Mouse (Mus musculus) heart, adult 9 months (tissue): ENCODE measurements around the gene Itpr1.

Experiments used
- DNase-seq, 2 experiments: peaks; one replicate each; pipeline ENCODE4 v3.0.0; 2022; ENCODE audit warnings: low spot score in 2 of 2

The Itpr1 gene

DNA sequence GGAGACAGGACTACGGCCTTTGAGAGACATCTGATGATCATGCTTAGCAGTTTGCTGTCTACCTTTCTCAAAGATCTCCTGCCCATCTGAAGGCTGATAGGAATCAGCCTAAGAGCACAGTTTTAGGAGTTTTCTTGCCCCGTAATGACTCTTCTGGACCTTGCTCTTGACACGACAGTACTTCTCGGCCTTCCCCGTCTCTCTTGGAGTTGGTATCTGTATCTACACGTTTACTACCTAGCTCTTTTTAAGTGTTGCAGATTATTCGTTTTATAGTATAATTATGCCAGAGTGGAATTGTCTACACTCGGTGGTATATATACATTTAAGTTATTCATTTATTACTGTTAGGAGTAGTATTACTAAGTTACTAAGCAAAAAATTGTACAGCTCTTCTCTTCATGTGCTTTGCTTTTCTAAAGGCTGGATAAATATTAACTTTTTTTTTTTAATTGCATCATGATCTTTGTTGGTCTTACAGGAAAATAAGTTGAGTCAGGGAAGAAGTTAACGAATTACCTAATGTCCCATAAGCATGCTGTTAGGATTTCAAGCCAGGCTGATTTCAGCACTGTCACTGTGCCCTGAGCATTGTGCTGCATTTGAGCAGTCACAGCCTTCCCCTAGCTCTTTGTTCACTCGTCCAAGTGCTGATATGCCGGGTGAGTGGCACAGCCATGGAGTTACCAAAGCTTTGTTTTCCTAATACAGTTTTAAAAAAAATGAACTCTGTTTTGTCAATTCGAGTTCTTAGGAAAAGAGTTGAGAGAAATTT is 64.9 kb downstream of the Itpr1 start:
- peak in 1 of 2 experiments; percentile 44 for DNase-seq

DNA sequence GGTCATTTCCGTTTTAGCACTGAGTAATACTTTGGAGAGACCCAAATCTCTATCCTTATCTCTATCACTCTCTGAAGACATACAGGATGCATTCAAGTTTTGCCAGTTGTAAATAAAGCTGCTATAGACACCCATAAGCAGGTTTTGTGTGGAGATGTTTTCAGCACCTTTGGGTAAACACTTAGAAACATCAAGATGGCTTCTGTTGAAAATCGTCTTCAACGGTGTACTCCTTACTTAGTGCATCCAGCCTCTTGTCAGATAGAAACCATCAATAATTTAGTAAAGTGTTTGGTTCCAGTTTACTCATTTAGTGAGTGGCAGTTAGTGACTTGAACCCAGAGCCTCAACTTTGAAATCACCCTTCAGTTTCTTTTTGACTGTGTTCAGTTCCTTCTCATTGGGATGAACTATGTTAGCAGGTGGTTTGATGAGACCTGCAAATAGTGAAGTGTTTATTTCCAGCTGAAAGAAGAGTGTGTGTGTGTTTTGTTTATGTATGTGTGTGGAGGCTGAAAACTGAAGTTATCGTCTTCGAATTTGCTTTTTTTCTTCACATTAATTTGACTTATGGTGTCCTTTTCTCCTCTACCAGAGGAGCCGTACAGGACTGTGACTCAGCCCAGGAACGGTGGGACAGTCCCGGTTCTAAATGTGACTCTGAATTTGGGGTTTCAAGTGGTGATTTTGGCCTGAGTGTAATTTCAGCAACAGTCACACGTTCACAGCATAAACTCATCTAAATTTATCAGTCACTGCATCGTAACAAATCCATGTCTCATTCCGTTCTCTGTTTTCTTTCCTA is 66.1 kb downstream of the Itpr1 start:
- DNase-seq, result no peak

DNA sequence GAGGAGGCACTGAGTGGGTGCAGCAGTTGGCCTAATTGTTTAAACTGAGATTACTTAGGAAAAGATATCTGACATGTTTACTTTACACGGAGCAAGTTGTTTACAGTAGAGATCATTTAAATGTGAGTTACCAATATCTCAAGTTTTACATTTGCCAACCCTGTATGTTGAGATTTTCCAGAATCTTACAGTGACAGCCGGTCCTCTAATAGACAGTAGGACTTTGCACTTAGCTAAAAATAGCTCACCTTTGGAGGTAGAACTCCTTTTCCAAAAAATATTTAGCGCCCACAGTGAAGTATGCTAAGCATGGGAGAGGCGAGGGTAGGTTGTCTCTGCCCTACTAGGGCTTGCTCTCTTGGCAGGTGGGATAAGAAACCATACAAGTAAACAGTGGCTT is 69.2 kb downstream of the Itpr1 start:
- DNase-seq, result no peak

DNA sequence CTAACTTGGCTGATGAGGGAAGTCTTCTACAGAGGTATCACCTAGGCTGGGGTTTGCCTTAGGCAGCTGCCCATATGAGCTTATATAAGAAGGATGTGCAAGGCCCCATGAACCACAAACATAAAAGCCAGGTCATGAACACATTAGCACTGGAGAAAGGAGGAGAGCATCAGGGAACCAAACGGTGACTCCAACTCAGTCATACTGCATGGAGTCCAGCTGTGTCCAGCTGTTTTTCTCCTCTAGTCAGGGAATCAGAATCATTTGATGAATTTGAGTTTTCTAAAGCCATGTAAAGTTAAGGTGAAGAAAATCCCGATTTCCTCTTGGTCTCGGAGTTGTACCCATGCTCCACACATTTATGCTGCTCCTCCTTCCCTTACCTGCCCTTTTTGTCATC is 69.7 kb downstream of the Itpr1 start:
- peak in 1 of 2 experiments; percentile 35 for DNase-seq

DNA sequence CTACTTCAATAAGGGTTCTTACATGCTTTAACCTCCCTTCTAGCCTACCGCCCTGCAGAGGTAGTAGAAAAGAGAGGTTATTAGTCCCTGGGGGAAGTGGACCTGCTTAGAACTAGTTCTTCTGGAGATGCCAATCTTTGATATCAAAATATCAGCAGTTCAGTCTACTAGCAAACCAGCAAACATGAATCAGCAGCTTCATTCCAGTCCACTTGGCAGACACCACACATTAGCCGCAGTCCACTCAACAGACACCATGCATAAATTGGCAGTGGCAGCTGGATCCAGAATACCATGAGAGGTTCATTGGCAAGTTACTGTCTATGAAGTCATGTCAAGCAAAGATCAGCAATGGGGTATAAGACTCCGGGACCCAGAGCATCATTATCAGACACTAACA is 71.8 kb downstream of the Itpr1 start:
- no peak for DNase-seq

DNA sequence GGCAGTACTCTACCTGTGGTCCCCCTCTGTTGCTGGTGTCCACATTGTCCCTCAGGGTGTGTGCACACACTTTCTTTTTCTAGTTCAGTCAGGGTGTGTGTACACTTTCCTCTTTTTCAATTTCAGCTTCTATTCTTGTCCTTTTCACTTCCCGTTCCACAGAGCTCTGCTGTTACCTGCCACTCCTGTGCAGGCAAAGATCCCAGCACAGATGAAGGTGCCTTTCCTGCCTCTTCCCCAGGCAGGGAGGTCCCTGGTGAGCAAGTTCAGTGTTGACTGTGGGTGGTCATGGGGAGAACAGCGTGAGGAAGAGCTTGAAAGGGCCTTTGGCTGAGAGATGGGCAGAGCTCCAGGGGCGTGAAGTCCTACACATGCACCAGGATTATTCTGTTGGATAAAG is 76.1 kb downstream of the Itpr1 start:
- no peak for DNase-seq

DNA sequence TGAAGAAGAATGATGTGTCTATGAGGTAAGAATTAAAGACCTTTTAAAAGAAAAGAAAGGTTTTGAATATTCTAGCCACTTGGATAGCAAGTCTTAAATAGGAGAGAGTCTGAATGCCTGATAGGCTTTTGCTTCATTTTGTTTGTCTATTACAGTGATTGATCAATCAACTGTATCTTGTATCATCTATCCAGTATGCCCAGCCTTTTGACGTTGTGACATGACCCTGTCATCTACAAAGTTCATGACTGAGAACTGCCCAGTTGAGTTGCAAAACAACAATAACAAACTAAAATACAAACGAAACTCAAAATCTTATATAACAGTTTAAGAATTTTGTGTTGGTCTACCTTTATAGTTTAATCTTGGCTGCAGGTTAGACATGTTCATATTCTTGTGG is 78.1 kb downstream of the Itpr1 start:
- no peak for DNase-seq

DNA sequence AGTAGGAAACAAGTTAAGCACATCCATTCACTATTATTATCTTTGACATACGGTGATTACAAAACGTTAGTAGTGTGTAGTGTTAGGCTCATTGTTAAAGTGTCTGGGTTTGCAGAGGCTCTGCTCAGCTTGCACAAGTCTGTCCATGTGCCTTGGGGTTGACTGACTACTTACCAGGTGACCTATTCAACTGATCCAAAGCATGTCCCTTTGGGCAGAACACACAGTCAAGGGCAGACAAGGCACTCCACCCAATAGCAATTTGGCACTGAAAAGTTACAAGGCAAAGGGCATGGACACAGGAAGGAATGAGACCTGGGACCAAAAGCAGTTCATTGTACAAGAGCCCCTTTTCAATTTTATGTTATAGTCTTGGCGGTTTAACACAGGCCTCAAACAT is 78.7 kb downstream of the Itpr1 start:
- DNase-seq, result no peak

DNA sequence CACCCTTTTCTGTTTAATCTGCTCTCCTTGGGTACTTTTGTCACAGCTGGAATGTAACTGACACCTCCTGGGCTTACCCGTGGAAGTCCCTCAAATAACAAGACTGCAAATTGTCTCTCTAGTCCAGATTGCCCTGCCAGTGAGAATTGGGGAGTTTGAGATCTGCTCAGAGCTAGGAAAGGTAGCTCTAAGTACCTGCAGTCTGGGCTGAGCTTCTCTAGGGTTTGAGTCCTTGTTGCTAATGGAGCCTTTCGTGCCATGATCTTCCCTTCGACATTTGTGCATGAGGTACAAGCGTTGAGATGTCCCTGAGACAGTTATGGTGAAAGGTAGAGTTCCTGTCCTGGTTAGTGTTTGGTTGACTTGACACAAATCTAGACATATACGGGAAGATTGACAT is 89.0 kb downstream of the Itpr1 start:
- DNase-seq, result no peak

DNA sequence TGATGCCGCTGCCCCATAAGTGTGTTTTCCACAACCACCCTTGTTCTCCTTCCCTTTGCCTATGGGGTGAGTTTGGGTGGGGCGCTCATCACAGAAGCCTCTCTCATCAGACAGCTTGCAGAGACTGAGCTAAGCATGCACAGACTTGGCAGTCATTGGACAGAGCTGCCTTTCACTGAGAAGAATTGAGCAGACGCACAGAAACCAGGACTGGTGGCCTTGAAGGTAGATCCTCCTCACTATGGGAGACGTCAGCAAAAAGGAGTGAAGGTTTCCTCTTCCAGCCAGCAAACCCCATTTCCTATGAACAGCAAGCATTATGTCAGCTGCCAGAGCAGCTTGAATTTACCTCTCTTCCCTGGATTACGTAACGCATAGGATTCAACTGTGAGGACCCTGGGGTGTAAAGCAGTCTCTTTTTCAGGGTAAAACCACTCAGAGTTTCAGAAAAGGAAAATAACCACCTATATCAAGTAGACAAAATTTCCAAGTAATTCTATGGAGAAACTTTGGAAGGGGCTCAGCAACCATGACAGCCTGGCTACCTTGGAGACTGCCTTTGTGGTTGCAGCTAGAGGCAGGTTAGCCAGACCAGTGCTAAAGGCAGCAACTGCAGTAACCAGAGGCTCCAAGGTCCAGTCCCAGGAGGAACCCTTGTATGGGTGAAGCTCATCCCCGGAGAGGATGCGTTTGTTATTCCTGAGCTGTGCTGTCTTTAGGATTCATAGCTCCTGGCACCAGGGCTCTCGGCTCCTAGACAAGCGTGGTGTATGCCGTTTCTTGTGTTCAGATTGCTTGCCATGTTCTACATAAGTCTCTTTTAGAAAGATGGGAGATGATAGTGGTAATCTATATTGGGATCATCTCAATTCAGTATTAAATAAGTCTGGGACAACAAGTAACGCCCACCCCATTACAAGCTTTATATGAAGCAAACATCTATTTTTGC is 91.0 kb downstream of the Itpr1 start:
- no peak for DNase-seq

DNA sequence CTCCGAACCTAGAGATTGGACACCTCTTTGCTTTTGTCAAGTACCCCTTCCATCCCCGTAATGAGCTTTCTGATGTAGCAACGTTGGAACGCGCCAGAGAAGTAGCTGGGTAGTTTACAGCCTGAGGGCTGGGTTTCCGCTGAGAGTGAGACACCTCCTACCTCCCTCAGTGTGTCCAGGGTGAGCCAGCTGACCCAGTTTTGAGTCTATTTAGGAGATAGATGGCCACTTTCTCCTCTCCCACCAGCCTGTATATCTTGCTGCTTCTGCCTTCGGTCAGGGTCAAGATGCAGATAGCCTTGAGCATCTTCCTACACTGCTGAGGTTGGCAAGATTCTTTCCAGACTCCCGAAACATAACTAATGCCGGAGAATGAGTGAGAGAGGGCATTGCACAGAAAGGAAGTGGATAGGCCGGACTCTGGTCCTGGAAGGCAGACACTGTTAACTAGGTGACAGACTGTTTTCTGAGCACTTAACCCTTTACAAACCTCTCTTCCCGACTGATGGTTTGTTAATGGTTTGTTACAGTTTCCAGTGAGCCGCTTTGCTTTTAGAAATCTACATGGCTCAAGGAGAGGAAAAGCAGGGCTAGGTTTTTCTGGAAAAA is 92.4 kb downstream of the Itpr1 start:
- peak in 1 of 2 experiments; percentile 22 for DNase-seq

DNA sequence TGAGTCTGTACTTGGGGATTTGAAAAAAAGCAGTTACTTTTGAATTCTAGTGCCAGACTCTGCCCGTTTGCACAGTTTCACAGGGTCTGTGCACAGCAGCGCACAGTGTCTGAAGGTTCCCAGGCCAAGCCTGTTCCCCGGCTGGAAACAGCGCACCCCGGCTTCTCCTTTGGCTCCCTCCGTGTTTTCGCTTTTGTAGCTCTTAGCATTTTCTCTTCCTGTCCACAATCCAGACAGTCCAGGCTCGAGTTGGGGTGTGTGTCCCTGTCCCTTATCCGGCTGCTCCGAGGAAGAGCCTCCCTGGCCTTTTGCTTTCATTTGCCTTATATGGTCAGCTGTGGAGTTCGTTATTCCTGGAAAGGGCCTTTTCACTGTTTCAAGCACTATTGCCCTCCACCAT is 93.3 kb downstream of the Itpr1 start:
- DNase-seq, result peak; percentile 80 to 83

DNA sequence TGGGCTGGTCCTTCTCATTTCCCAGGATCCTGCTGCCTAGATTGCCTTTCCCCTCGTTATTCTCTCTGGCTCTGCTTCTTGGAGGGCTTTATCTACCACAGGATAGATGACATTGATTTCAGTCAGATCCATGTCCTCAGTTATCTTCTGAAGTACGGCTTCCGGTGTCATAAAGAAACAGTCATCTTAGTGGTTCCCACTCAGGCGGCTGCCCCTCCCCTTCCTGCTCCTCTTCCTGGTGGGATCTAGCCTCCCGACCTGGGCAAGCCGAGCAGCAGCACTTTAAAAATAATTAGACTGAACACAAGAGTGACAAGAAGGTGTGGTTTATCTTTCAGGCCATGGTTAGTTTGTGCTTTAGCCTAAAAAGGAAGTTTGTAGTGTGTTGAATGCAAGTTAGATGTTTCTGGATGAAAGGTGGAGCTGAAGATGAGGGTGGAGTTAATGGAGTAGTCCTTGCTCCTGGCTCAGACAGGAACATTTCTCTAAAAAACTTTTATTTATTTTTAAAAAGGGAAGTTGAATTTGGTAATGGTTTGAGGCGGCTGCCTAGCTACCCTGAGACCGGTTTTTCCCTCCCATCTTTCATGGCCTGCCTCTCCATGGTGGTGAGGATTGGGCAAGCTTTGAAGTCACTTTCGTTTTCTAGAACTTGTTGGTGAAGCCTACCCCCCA is 94.2 kb downstream of the Itpr1 start:
- DNase-seq, result no peak

DNA sequence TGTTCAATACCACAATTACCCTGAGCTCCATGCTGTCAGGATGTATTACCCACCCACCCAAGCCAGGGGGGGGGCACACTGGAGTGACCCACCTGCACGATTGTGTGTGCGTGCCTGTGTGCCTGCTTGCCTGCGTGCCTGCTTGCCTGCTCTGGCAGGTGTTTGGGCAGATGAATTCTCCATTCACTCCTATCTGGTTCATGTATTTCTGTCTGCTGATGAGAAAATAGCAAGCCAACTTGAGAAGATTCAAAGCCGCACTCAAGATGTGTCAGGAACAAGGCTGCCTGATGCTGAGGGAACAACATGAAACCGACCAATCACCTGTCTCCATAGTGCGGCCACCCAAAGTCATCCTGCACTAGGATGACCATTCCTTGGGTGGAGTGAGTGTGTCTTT is 94.9 kb downstream of the Itpr1 start:
- no peak for DNase-seq

DNA sequence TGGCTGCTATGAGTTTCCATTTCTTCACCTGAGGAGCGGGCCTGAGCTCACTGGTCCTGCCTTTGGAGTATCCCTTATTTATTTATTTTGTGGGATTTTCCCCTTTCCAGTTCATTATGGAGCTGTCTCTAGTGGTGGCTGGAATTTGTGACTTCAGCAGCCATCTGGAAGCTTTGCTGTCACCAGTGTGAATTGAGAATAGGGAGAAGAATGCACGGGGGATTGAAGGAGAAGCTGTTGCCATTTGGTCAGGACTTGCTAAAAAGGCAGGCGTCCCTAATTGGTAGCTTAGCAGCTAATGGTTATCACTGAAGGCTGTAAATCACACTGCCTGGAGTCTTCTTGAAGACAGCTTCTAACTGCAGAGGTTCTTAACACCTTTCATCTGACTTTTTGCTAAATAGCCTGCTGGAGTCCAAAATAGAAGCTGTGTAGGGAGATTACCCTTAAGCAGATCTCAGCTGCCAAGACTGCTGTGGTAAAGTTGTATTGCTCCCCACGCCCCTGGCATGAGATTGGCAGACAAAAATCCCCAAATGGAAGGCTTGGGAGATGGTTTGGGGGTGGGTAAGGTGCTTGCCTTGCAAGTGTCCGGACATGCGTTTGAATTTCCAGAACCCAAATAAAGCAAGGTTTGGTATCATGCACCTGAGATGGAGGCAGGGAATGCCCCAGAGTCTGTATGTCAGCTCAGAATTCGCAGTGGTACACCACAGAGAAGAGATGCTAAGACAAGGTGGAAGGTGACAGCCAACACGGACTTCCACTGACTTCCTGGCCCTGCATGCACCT is 96.7 kb downstream of the Itpr1 start:
- DNase-seq, result no peak

DNA sequence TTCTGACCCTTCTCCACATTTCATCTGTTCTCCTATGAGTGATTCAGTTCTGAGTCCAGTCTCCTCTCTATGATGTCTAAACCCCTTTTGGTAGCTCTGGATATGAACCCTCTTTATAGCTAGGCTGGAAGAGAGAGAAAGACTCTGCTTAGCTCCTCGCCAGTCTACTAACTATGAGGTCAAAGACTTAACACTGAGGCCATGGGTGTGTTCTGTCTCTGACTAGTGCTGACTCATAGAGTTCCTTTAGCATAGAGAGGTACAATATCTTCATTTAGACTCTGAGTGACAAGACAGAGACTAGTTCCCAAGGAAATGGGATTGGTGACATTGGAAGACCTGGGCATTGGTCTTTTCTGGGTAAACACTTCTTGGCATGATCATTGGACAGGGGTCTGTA is 100.2 kb downstream of the Itpr1 start:
- no peak for DNase-seq

DNA sequence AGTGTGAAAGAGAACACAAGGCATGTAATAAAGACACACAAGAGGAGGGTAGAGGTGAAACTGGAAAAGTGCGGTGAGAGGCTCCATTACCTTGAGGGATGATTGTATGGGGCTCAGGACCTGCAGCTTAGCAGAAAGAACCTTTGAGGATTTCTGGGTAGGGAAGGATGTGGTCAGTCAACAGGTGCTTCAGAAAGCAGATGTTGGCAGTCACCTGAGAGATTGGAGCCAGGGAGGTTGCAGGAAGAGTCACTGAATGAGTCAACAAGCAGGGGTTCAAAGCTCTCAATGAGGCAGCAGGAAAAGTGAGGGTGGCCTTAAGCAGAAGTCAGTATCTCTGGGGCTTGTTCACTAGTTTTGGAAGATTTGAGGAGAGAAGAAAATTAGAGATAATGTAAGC is 101.1 kb downstream of the Itpr1 start:
- no peak for DNase-seq

DNA sequence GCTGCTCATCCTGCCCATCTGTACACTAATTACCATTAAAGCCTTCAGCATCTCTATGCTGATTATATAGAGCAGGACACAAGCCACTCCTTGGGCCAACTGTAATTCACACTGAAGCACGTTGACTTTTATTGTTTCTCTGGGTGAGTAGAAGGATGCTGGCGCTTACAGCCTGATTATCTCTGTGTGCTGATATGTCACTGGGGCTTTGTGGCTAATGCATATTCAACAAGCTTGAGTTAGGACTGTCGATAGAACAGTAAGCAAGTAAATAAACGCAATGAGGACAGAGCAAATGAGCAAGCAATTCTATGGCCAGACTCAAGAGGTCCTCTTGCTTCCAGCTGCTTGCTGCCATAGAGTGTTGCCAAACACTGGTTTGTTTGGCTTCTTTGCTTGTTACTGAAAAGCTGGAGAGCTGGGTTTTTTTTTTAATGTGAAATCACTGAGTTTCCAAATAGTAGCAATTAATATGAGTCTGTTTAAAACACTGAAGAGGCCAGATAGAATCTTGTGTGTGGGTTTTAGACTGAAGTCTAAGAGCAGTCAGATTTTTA is 103.5 kb downstream of the Itpr1 start:
- DNase-seq, result no peak

DNA sequence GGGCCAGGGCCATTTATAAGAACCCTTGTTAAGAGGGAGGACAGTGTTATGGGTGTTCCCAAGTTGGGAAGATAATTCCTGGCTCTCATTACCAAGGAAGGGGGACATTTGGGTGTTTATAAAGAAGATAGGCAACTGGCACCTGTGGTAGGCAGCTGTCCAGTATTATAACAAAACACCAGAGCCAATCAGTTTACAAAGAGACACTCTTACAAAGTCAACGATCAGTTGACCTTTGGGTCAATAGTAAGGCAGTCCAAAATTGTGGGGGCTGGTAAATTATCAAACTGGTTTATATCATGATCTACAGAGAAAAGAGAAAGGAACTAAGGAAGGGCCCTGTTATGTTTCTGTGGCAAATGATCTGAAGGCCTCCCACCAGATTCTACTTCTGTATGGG is 104.1 kb downstream of the Itpr1 start:
- no peak for DNase-seq

DNA sequence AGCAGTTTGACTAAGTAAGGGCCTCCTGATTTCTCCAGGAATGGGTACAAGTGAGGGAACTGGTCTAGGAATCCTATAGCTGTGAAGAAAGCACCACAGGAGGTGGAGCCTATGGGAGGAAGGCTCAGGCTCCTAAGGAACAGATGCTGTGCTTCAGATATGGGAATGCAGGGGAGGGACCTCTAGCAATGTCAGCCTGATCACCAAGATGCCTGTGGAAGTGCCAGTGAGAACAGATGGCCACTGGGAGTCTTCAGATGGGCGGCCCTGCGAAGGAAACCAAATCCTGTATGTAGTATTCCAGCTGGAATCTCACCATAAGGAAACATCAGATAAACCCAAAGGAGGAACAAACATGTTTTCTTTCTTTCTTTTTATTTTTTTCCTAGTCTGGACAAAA is 108.8 kb downstream of the Itpr1 start:
- DNase-seq, result no peak
